Mouse (Mus musculus) neural tube, embryonic 12.5 days (tissue): Measurements from ENCODE around the gene Tmem114. TPM values are rescaled to one million over a fixed set of nuclear protein-coding genes. Genes with fewer than 3 reads are reported as not detected.

ENCODE experiments used
- ATAC-seq: fragments of 200-750 bp; cut with Nextera tagmentation; 2 replicates; pipeline ENCODE4 v1.8.0; 2017; ENCODE audit warnings: low read depth, mild to moderate bottlenecking, moderate TSS enrichment, moderate library complexity; ENCODE audit not compliant: low FRiP score
- H3K27ac ChIP-seq: fragments of 300-500 bp; sonication (generic); 2 replicates; pipeline ENCODE4 v1.5.1; 2016
- H3K27me3 ChIP-seq: fragments of 300-500 bp; sonication (generic); replicated peaks from 2 replicates; pipeline ENCODE4 v1.6.1; 2016; ENCODE audit warnings: mild to moderate bottlenecking
- H3K36me3 ChIP-seq: fragments of 300-500 bp; sonication (generic); 2 replicates; pipeline ENCODE4 v1.6.1; 2016; ENCODE audit warnings: mild to moderate bottlenecking
- H3K4me1 ChIP-seq: fragments of 300-500 bp; sonication (generic); 2 replicates; pipeline ENCODE4 v1.6.1; 2016
- H3K4me2 ChIP-seq: fragments of 300-500 bp; sonication (generic); replicated peaks from 2 replicates; pipeline ENCODE4 v1.6.1; 2016; ENCODE audit warnings: mild to moderate bottlenecking
- H3K4me3 ChIP-seq: fragments of 300-500 bp; sonication (generic); 2 replicates; pipeline ENCODE4 v1.5.1; 2016
- H3K9ac ChIP-seq: fragments of 300-500 bp; sonication (generic); 2 replicates; pipeline ENCODE4 v1.6.1; 2016; ENCODE audit warnings: mild to moderate bottlenecking
- H3K9me3 ChIP-seq: fragments of 300-500 bp; sonication (generic); 2 replicates; pipeline ENCODE4 v1.6.1; 2016; ENCODE audit warnings: mild to moderate bottlenecking
- WGBS: fragments of 180-500 bp; shearing (Covaris S2); methylation state at CpG from one replicate; pipeline ENCODE4 v1.1.7; 2016; 5-methylcytosine and 5-hydroxymethylcytosine counted together
- polyA plus RNA-seq: library from polyadenylated mRNA; unstranded; fragments of >200 nt; fragmentation: Nextera tagmentation; extraction: Ambion mirVana; gene quantifications from 2 replicates; pipeline ENCODE4 v1.2.1, GENCODE M21; 2016

Gene Tmem114
- polyA plus RNA-seq, 1 experiment from 2014 or later, result not detected

DNA sequence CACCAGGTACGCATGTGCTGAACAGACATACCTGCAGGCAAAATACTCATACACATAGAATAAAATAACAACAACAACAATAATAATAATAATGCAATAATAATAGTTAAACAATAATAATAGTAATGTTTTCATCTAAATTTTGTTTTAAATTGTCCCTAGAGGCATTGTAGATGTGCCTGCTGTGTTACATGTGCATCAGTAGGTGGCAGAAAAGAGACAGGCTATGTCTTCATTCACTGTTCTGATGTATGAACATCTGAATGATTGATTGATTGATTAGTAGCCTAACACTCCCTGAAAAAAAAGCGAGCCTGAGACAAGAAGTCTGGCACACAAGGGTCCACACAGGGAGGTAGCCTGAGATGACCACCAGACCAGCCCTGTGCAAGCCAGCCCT lies 22.3 kb downstream of the Tmem114 start:
- Histone ChIP-seq H3K4me3 (no peak overlapping the region), H3K9me3 (no peaks in the 10 kb centered on the region), H3K4me2 (no peak overlapping the region), H3K9ac (no peak overlapping the region), H3K27me3 (no peaks in the 10 kb centered on the region), H3K4me1 (peaks cover 7% of the 10 kb centered on the region), H3K36me3 (no peaks in the 10 kb centered on the region), H3K27ac (no peak overlapping the region)
- WGBS, result 89% methylated on average over 2 of the region's 2 CpGs
- ATAC-seq, result no peak

DNA sequence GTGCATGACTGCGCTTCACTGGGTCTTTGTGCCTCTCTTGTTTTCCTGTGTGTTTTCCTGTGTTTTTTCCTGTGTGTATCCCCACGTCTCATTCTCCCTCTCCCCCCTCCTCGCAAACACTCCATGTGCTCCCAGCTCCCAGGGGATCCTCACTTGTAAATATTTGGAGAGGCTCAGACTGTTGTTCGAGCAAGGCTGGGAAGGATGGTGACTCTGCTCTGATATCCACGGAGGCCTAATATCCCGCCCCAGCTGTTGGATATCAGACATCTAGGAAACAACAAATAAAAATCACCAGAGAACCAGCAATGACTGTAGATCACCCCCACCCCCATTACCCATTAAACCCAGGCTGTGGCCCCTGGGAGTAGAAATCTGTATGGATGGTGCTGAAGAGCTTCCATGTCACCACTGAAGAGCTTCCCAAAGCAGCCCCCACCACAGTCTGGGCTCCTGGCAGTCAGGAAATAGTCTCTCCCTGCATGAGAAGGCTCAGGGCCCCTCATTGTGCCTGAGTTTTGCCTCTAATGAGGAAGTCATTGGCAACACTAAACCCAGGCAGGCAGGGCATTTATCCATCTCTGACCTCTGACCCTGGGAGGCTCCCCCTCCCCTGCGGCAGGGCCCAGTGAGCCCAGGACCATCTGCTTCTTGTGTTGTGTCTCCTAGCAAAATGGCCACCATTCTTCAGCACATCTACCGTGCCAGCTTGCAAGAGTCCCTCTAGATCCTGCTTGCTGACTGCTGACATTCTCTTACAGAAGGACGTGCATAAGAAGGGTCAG lies 23.6 kb downstream of the Tmem114 start:
- Histone ChIP-seq H3K4me1 (peaks cover 7% of the 10 kb centered on the region), H3K27me3 (no peaks in the 10 kb centered on the region), H3K9ac (no peak overlapping the region), H3K9me3 (no peaks in the 10 kb centered on the region), H3K27ac (no peak overlapping the region), H3K4me2 (no peak overlapping the region), H3K36me3 (no peaks in the 10 kb centered on the region), H3K4me3 (no peak overlapping the region)
- WGBS, result 52% methylated on average over 9 of the region's 9 CpGs
- no peak for ATAC-seq

DNA sequence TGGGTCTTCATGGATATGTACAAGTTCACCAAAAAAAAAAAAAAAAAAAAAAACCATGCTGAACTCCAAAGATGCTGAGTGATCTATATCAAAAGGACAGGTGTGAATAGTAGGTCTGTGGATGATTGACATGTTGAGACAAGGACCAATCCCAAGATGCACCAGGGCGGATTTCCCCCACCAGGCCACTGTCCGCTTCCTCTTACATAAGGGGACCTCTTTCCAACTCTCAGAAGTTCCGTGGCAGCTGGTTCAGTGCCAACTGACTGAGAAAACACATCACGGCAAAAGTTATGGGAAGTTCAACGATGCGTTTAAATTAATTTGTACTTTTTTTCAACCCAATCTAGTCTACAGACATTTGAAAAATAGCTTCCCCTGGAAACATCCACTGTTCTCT lies 25.1 kb downstream of the Tmem114 start:
- H3K36me3 ChIP-seq, result no peaks in the 10 kb centered on the region
- H3K4me1 ChIP-seq, result peaks cover 7% of the 10 kb centered on the region
- H3K4me3 ChIP-seq, result no peak overlapping the region
- ATAC-seq, result no peak
- H3K27ac ChIP-seq, result no peak overlapping the region
- no peaks in the 10 kb centered on the region for H3K9me3 ChIP-seq
- H3K4me2 ChIP-seq, result no peak overlapping the region
- WGBS, result 86% methylated on average over 6 of the region's 6 CpGs
- H3K27me3 ChIP-seq, result no peaks in the 10 kb centered on the region
- no peak overlapping the region for H3K9ac ChIP-seq

DNA sequence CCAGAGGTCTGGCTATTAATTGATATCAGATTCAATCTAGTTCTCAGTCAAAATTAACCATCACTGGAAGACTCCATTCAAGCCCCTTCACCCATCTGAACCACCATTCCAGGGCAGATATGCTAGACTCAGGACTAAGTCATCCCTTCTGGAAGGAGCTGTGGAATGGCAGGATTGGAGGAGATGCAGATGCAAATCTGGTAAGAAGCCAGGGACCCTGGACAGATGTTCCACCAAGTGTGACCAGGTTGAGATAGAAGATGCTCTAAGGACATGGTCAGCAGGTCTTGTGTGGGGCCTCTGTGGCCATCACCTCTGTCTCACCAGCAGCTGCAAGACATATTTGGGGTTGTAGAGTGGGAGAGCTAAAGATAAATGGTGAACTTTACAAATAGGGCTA lies 30.0 kb downstream of the Tmem114 start:
- Histone ChIP-seq H3K36me3 (no peaks in the 10 kb centered on the region), H3K4me2 (no peak overlapping the region), H3K9me3 (no peaks in the 10 kb centered on the region), H3K4me1 (no peaks in the 10 kb centered on the region), H3K27ac (no peak overlapping the region), H3K4me3 (no peak overlapping the region), H3K9ac (no peak overlapping the region), H3K27me3 (no peaks in the 10 kb centered on the region)
- no peak for ATAC-seq

DNA sequence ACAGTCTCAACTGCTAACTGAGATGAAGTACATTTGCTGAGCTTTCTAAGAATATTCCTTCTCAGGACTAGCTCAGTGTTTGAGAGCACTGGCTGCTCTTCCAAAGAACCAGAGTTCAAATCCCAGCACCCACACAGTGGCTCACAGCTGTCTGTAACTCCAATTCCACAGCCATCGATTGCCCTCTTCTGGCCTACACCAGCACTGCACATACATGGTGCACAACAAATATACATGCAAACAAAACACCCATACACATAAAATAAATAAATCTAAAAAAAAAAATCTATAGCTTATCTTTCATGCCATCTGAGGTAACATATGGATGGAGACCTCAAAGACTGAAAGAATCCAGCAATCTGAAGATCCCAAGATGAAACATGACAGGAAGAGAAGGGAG lies 36.4 kb downstream of the Tmem114 start:
- no peak for ATAC-seq
- Histone ChIP-seq H3K36me3 (no peaks in the 10 kb centered on the region), H3K4me2 (no peak overlapping the region), H3K27ac (no peak overlapping the region), H3K9me3 (no peaks in the 10 kb centered on the region), H3K27me3 (no peaks in the 10 kb centered on the region), H3K4me3 (no peak overlapping the region), H3K9ac (no peak overlapping the region), H3K4me1 (no peaks in the 10 kb centered on the region)
- WGBS, result 92% methylated on average over 1 of the region's 1 CpGs

DNA sequence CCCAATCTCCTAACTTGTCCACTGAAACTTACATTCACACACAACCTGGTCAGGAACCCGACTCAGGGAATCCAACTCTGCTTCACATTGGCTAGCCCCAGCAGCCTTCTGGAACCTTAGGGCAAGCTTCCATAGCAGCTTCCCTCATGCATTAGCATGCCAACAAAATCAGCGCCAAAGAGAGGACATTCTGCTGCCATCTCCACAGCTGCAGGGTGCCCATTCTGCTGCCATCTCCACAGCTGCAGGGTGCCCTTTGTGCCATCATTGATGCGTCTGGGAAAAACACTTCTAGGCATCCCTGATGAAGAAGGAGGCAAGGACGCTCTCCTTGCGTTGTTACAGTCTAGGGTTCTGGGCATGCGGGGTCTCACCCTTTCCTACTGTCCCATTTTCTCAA lies 38.5 kb downstream of the Tmem114 start:
- 69% methylated on average over 6 of the region's 6 CpGs for WGBS
- no peak for ATAC-seq
- H3K27ac ChIP-seq, result no peak overlapping the region
- no peak overlapping the region for H3K4me3 ChIP-seq
- H3K4me2 ChIP-seq, result no peak overlapping the region
- H3K36me3 ChIP-seq, result no peaks in the 10 kb centered on the region
- H3K4me1 ChIP-seq, result no peaks in the 10 kb centered on the region
- H3K9me3 ChIP-seq, result no peaks in the 10 kb centered on the region
- no peaks in the 10 kb centered on the region for H3K27me3 ChIP-seq
- H3K9ac ChIP-seq, result no peak overlapping the region

DNA sequence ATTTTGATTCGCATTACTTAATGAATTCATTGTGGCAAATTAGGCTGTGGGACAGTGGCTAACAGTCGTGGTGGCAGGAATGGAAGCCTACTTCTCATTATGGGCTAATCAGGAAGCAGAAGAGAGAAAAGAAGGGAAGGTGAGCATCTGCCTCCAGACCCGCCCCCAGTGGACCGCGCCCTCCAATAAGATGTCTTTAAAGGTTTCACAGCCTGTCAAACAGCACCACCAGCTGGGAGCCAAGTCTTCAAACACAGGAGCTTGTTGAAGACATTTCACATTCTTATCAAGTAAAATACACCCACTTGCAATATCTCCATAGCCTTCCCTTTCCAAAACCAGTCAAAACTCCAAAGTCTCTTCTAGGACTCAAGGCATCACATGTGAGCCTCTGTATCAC lies 39.3 kb downstream of the Tmem114 start:
- Histone ChIP-seq H3K4me2 (no peak overlapping the region), H3K36me3 (no peaks in the 10 kb centered on the region), H3K27ac (no peak overlapping the region), H3K9ac (no peak overlapping the region), H3K4me1 (no peaks in the 10 kb centered on the region), H3K4me3 (no peak overlapping the region), H3K27me3 (no peaks in the 10 kb centered on the region), H3K9me3 (no peaks in the 10 kb centered on the region)
- ATAC-seq, result no peak
- 80% methylated on average over 5 of the region's 5 CpGs for WGBS

DNA sequence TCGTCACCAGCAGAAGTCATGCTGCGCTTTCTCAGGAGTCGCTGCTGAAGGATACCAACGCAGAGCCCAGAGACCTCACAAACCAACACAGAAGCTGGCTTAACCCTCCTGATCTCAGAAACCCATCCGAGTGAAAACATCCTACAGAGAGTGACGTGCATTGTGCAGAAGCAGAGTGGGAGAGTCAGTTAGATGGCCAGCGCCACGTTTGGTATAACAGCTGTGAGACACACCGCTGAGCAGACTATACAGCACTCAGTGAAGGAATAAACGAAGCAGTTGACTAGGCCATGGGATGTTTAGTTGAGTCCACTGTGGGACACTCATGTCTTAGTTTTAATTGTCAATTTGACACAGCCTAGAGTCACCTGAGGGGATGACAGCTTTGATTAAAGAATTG lies 40.2 kb downstream of the Tmem114 start:
- no peaks in the 10 kb centered on the region for H3K27me3 ChIP-seq
- no peaks in the 10 kb centered on the region for H3K9me3 ChIP-seq
- no peaks in the 10 kb centered on the region for H3K4me1 ChIP-seq
- no peak overlapping the region for H3K9ac ChIP-seq
- H3K4me3 ChIP-seq, result no peak overlapping the region
- H3K27ac ChIP-seq, result no peak overlapping the region
- H3K4me2 ChIP-seq, result no peak overlapping the region
- ATAC-seq, result no peak
- H3K36me3 ChIP-seq, result no peaks in the 10 kb centered on the region
- 75% methylated on average over 10 of the region's 10 CpGs for WGBS

DNA sequence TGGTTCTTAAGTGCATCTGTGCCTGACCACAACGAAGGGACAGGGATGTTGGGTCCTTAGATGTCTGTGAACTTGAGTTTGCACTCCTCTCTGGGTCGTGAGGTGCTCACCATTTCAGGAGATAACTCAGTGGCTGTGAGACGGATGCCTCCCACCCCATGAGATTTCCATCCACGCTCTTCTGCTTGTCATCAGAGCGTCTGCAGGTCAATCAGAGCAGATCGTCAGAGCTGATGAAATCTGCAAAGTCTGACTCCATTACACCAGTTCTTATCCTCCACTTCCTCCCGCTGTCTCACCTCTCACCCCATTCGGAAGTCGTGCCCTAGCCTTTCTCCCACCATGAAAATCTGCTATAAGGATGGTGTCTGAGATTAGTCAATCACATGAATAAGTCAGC lies 41.5 kb downstream of the Tmem114 start:
- H3K9ac ChIP-seq, result no peak overlapping the region
- H3K4me2 ChIP-seq, result no peak overlapping the region
- no peak for ATAC-seq
- no peak overlapping the region for H3K4me3 ChIP-seq
- H3K27ac ChIP-seq, result no peak overlapping the region
- WGBS, result 81% methylated on average over 9 of the region's 9 CpGs
- no peaks in the 10 kb centered on the region for H3K4me1 ChIP-seq
- no peaks in the 10 kb centered on the region for H3K9me3 ChIP-seq
- H3K27me3 ChIP-seq, result no peaks in the 10 kb centered on the region
- H3K36me3 ChIP-seq, result no peaks in the 10 kb centered on the region

DNA sequence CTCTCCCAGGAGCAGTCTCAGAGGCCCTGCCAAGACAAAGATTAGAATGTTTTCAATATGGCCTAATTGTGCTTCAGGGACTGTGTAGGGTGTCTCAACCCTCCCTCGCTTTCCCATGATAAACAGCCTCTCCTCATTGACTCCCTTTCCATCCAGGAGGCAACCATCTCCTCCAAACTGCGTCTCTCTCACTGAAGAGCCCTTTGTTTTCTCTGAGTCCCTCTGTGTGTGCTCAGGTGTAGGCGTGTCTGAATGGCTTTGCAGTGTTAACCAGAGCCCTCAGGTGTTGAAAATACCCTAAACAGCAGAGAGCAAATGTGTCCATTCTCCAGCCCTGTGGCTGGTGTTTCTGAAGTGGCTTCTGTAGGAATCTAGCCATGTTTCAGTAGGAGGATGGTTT lies 61.9 kb downstream of the Tmem114 start:
- Histone ChIP-seq H3K27ac (no peak overlapping the region), H3K36me3 (no peaks in the 10 kb centered on the region), H3K4me2 (no peak overlapping the region), H3K4me3 (no peak overlapping the region), H3K27me3 (0 out of 2 replicates have a peak, but pooled peaks cover 3% of the 10 kb centered on the region), H3K9ac (no peak overlapping the region), H3K4me1 (no peaks in the 10 kb centered on the region), H3K9me3 (no peaks in the 10 kb centered on the region)
- 69% methylated on average over 3 of the region's 3 CpGs for WGBS
- no peak for ATAC-seq

Other genes with a start within 250 kb of the Tmem114 start
- 23.3 and 25.6 TPM in 2 replicates for gene Mettl22, start 45.7 kb upstream of the Tmem114 start, polyA plus RNA-seq
- gene Abat, start 88.3 kb upstream of the Tmem114 start, polyA plus RNA-seq, result 105 and 112 TPM in 2 replicates
- 47.3 and 49.3 TPM in 2 replicates for gene Pmm2, start 212.5 kb upstream of the Tmem114 start, polyA plus RNA-seq
- gene Tmem186, start 212.6 kb upstream of the Tmem114 start, polyA plus RNA-seq, result 22.7 and 24.2 TPM in 2 replicates
- gene Carhsp1, start 247.0 kb upstream of the Tmem114 start, polyA plus RNA-seq, result 254 and 261 TPM in 2 replicates